In the genomic region with DNA sequence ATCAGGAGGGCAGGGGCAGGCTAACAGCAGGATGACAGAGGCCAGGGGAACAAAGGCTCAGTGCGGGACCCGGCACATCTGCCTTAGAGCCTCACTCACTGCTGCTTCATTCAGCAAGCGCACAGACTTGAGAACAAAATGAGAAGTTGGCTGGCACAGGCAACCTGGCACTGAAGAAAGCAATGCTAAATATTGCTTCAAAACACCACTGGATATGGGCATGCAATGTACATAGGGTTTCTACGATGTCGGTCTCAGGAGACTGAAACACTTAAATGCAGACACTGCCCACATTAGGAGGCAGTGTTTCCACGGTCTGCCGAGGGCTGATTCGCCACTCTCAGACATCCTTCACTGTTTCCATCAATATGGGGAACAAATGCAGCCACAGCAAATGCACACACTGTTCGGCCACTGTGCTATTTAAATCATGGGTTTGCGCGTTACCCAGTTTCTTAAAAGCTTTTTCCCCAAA, we compare ENCODE assay signal across 12 mouse cellular contexts.
DNase-seq lines count a peak whose midpoint lies in the region; ATAC-seq and TF ChIP-seq lines count a peak whose summit lies in the region.
"Had no signal": no experiment of that assay in that cellular context is flagged by ENCODE, and none has a peak within 500 bp of the region (broad histone marks: within the 10 kb centered on the region; RNA-seq: fewer than 3 reads in every experiment).

No protein-coding gene starts in this region.

- peak overlapping the region; percentile 56 for H3K27ac ChIP-seq in hindbrain, embryonic 16.5 days (ENCODE audit: low read depth, low read length)
- H3K27ac ChIP-seq in neural tube, embryonic 12.5 days = no peak overlapping the region
- H3K27ac ChIP-seq in cerebellum, adult 2 months (ENCODE audit: insufficient read depth, low read length) = no peak overlapping the region
- H3K27ac ChIP-seq: forebrain, embryonic 13.5 days had no signal

- peak overlapping the region; percentile 27 for H3K4me2 ChIP-seq in hindbrain, embryonic 16.5 days (ENCODE audit: low read length)
- H3K4me2 ChIP-seq in neural tube, embryonic 12.5 days (replicated peaks) = no peak overlapping the region
- H3K4me2 ChIP-seq: forebrain, embryonic 13.5 days had no signal

- ATAC-seq in hindbrain, embryonic 16.5 days = peak; percentile 68
- ATAC-seq in neural tube, embryonic 12.5 days (ENCODE audit: low FRiP score, low read depth) = peak; percentile 29; the same call in 1 of the 2 replicates
- ATAC-seq: forebrain, embryonic 13.5 days had no signal

- TF ChIP-seq CTCF in cerebellum, adult 2 months (IDR thresholded peaks at IDR 0.05; ENCODE audit: borderline replicate concordance, insufficient read depth, low read depth, low read length) = no peak

- DNase-seq in right cerebral cortex, adult 18-20 months = peak; percentile 37
- DNase-seq in right cerebral cortex, postnatal 14 days = no peak
- DNase-seq in kidney, postnatal 10 days = no peak
- DNase-seq in cerebellum, adult 2 months = no peak
- DNase-seq in heart, adult 8-10 months (ENCODE audit: low spot score) = no peak
- DNase-seq: adrenal gland, postnatal 10 days; kidney, adult 11 months; lung, adult 2 months; thymus, postnatal 36 days had no signal

- H3K36me3 ChIP-seq in hindbrain, embryonic 16.5 days (ENCODE audit: control insufficient read depth, insufficient read depth, low read length) = no peaks in the 10 kb centered on the region
- no peaks in the 10 kb centered on the region for H3K36me3 ChIP-seq in neural tube, embryonic 12.5 days

- WGBS in hindbrain, embryonic 16.5 days = 50% methylated on average over 11 of the region's 11 CpGs
- 59% methylated on average over 11 of the region's 11 CpGs for WGBS in neural tube, embryonic 12.5 days
- 63% methylated on average over 11 of the region's 11 CpGs for WGBS in cerebellum, adult 2 months

- H3K4me1 ChIP-seq in hindbrain, embryonic 16.5 days (ENCODE audit: control insufficient read depth, insufficient read depth, low read depth, low read length) = peaks cover 7% of the 10 kb centered on the region; the same call in 1 of the 2 replicates
- H3K4me1 ChIP-seq in neural tube, embryonic 12.5 days = peaks cover 3% of the 10 kb centered on the region; the same call in 1 of the 2 replicates
- no peaks in the 10 kb centered on the region for H3K4me1 ChIP-seq in cerebellum, adult 2 months (ENCODE audit: control insufficient read depth, insufficient read depth, low read length)
- H3K4me1 ChIP-seq: forebrain, embryonic 13.5 days had no signal

- no peak overlapping the region for H3K4me3 ChIP-seq in hindbrain, embryonic 16.5 days (ENCODE audit: low read length)
- no peak overlapping the region for H3K4me3 ChIP-seq in neural tube, embryonic 12.5 days
- no peak overlapping the region for H3K4me3 ChIP-seq in cerebellum, adult 2 months (replicated peaks; ENCODE audit: insufficient read depth, low read depth, low read length)
- H3K4me3 ChIP-seq: forebrain, embryonic 13.5 days had no signal

- H3K27me3 ChIP-seq in hindbrain, embryonic 16.5 days (replicated peaks; ENCODE audit: control insufficient read depth, insufficient read depth, low read length) = no peaks in the 10 kb centered on the region
- H3K27me3 ChIP-seq in neural tube, embryonic 12.5 days (replicated peaks) = no peaks in the 10 kb centered on the region
- H3K27me3 ChIP-seq in cerebellum, adult 2 months (ENCODE audit: control insufficient read depth, insufficient read depth, low read length) = no peaks in the 10 kb centered on the region
- H3K27me3 ChIP-seq: forebrain, embryonic 13.5 days had no signal

- no peaks in the 10 kb centered on the region for H3K9me3 ChIP-seq in hindbrain, embryonic 16.5 days (ENCODE audit: control insufficient read depth, low read length)
- H3K9me3 ChIP-seq in neural tube, embryonic 12.5 days = no peaks in the 10 kb centered on the region
- H3K9me3 ChIP-seq: forebrain, embryonic 13.5 days had no signal

- H3K9ac ChIP-seq in hindbrain, embryonic 16.5 days (ENCODE audit: low read depth, low read length) = 0 out of 2 replicates have a peak overlapping the region, but pooled peaks have one; percentile 1
- H3K9ac ChIP-seq in neural tube, embryonic 12.5 days = no peak overlapping the region
- H3K9ac ChIP-seq: forebrain, embryonic 13.5 days had no signal

- no peak for TF ChIP-seq POLR2A in cerebellum, adult 2 months (IDR thresholded peaks at IDR 0.05; ENCODE audit: borderline replicate concordance, insufficient read depth, low read length)
